Mouse (Mus musculus) small intestine, adult 2 months (tissue): ENCODE results near the gene Cxcl3.

Experiments used
- CTCF ChIP-seq: fragments of 200-500 bp; IDR thresholded peaks from 2 replicates; pipeline ENCODE4 v1.5.1; 2012; ENCODE audit warnings: low read depth, mild to moderate bottlenecking, control low read depth, inconsistent platforms, low read length, moderate library complexity, mixed read lengths; ENCODE audit not compliant: insufficient replicate concordance, insufficient read length; ENCODE audit errors: extremely low read depth
- POLR2A ChIP-seq: fragments of 200-500 bp; IDR thresholded peaks from 2 replicates; pipeline ENCODE4 v1.6.1; 2012; ENCODE audit warnings: low read depth, mild to moderate bottlenecking, control low read depth, inconsistent platforms, low read length, moderate library complexity

GRCm38 (mm10) chr5:90783697-90784096 is 2.2 kb upstream of the Cxcl3 start:
- TF ChIP-seq POLR2A (no peak), CTCF (no peak)
